Mouse (Mus musculus) liver, embryonic 13.5 days (tissue): Measurements from ENCODE around the gene Hmbs. TPM values are rescaled to one million over a fixed set of nuclear protein-coding genes. Genes with fewer than 3 reads are reported as not detected.
A peak's percentile ranks its signal among the peaks of the same experiment; 100 is the strongest.
"Not testable (repeated sequence)": the region's sequence is repeated elsewhere in the genome, so short reads cannot be mapped to it uniquely, and the experiment has no call there.

Experiments
- ATAC-seq: fragments of 200-750 bp; cut with Nextera tagmentation; 2 replicates; pipeline ENCODE4 v1.8.0; 2017; ENCODE audit warnings: low read depth, mild to moderate bottlenecking, moderate number of reproducible peaks, moderate library complexity
- DNase-seq: peaks from one replicate; pipeline ENCODE4 v3.0.0; 2022
- H3K27ac ChIP-seq: fragments of 300-500 bp; sonication (generic); 2 replicates; pipeline ENCODE4 v1.5.1; 2015; ENCODE audit warnings: moderate library complexity, mild to moderate bottlenecking, inconsistent platforms
- H3K27me3 ChIP-seq: fragments of 300-500 bp; sonication (generic); 2 replicates; pipeline ENCODE4 v1.6.1; 2015; ENCODE audit warnings: mild to moderate bottlenecking, inconsistent platforms
- H3K36me3 ChIP-seq: fragments of 300-500 bp; sonication (generic); 2 replicates; pipeline ENCODE4 v1.6.1; 2015; ENCODE audit warnings: mild to moderate bottlenecking, inconsistent platforms
- H3K4me1 ChIP-seq: fragments of 300-500 bp; sonication (generic); replicated peaks from 2 replicates; pipeline ENCODE4 v1.6.1; 2015; ENCODE audit warnings: inconsistent platforms
- H3K4me2 ChIP-seq: fragments of 300-500 bp; sonication (generic); 2 replicates; pipeline ENCODE4 v1.6.1; 2015; ENCODE audit warnings: inconsistent platforms, mild to moderate bottlenecking, moderate library complexity
- H3K4me3 ChIP-seq: fragments of 300-500 bp; sonication (generic); replicated peaks from 2 replicates; pipeline ENCODE4 v1.5.1; 2015; ENCODE audit warnings: mild to moderate bottlenecking, inconsistent platforms
- H3K9ac ChIP-seq: fragments of 300-500 bp; sonication (generic); 2 replicates; pipeline ENCODE4 v1.6.1; 2015; ENCODE audit warnings: mild to moderate bottlenecking, inconsistent platforms
- H3K9me3 ChIP-seq: fragments of 300-500 bp; sonication (generic); replicated peaks from 2 replicates; pipeline ENCODE4 v1.6.1; 2016; ENCODE audit warnings: inconsistent platforms
- WGBS: fragments of 180-500 bp; shearing (Covaris S2); methylation state at CpG from one replicate; pipeline ENCODE4 v1.1.7; 2015; ENCODE audit not compliant: insufficient replicate concordance; 5-methylcytosine and 5-hydroxymethylcytosine counted together
- polyA plus RNA-seq: library from polyadenylated mRNA; unstranded; fragments of >200 nt; fragmentation: Nextera tagmentation; extraction: Ambion mirVana; gene quantifications from 2 replicates; pipeline ENCODE4 v1.2.1, GENCODE M21; 2015

The Hmbs gene
- polyA plus RNA-seq, 1 experiment from 2014 or later: 1,411 TPM

GRCm38 (mm10) chr9:44323656-44324055 is 20.4 kb downstream of the Hmbs start:
- H3K27me3 ChIP-seq, H3K9me3 ChIP-seq, H3K4me2 ChIP-seq, DNase-seq, H3K4me3 ChIP-seq, H3K36me3 ChIP-seq, ATAC-seq, H3K9ac ChIP-seq, H3K27ac ChIP-seq: not testable (repeated sequence)
- WGBS: 63% methylated on average over 4 of the region's 4 CpGs
- H3K4me1 ChIP-seq: peaks cover 60% of the 10 kb centered on the region

- peak overlapping the region; percentile 69 for H3K9ac ChIP-seq
- no peak for ATAC-seq
- peaks cover 58% of the 10 kb centered on the region for H3K4me1 ChIP-seq
- peak overlapping the region; percentile 92 for H3K4me2 ChIP-seq
- peaks cover 21% of the 10 kb centered on the region for H3K36me3 ChIP-seq
- H3K27me3 ChIP-seq: no peaks in the 10 kb centered on the region
- peak overlapping the region; percentile 99 for H3K4me3 ChIP-seq
- 24% methylated on average over 6 of the region's 6 CpGs for WGBS
- H3K27ac ChIP-seq: peak overlapping the region; percentile 85
- H3K9me3 ChIP-seq: no peaks in the 10 kb centered on the region
- DNase-seq: no peak
Observed at GRCm38 (mm10) chr9:44320799-44321133, 23.3 kb downstream of the Hmbs start.

- Histone ChIP-seq H3K27ac (peak within 1 kb of the TSS; percentile 91), H3K4me1 (peaks cover 55% of the 10 kb centered on the region), H3K36me3 (peaks cover 27% of the 10 kb centered on the region), H3K4me3 (peak within 1 kb of the TSS; percentile 99), H3K4me2 (peak within 1 kb of the TSS; percentile 92), H3K27me3 (no peaks in the 10 kb centered on the region), H3K9me3 (no peaks in the 10 kb centered on the region), H3K9ac (peak within 1 kb of the TSS; percentile 99)
- under 1% methylated on average over 67 of the region's 67 CpGs for WGBS
- peak; percentile 96 for ATAC-seq
- peak; percentile 88 for DNase-seq
Observed at GRCm38 (mm10) chr9:44319887-44320798, 23.9 kb downstream of the Hmbs start, which contains the start of gene C2cd2l. TSS of gene C2cd2l (minus strand) at chr9:44320285.

DNA sequence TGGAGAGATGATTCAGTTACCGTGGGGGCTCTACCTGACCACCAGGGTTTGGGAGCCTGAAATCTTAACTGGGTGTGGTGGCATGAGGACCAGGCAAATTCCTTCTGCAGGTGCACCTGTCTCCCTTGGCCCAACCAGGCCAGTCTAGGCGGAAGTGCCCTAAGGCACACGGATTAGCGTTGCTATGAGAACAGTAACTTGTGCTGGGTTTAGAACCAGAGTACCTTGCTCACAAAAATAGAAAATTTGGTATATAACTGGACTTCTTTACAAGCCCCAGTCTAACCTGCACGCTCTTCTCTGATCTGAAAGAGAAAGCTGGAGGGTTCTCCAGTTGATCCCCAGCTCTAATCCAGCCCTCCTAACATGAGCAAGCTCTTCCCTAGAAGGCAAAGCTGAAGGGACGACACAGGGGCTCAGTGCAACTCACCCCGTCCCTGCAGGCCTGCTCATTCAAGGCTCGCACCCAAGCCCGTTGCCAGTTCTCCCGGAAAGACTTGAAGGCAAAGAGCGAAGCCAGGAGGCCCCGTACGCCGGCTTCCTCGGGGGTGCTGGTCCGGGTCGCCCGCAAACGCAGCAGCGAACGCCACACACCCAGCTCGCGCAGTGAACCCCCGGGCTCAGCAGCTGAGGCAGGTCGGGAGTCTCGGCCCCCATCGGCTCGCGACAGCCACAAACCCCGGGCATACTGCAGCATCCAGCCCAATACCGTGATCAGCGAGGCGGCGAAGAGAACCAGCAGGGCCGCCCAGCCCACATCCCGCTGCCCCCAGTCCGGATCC is 24.7 kb downstream of the Hmbs start:
- peak overlapping the region; percentile 99 for H3K4me3 ChIP-seq
- ATAC-seq (no peak), DNase-seq (no peak)

DNA sequence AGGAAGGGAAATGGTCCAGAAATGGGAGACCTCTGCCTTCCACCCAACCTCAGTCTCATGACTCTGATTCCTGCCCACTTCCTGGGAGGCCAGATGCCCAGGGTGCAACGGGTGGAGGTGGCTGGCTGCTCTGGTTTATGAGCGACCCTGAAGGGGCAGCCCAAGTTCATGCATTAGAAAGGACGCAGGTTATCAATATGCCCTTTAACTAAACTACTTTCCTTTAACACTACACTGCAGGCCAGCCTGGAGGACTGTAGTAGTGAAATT is 25.3 kb downstream of the Hmbs start:
- no peaks in the 10 kb centered on the region for H3K27me3 ChIP-seq
- H3K9me3 ChIP-seq: no peaks in the 10 kb centered on the region
- DNase-seq: no peak

More for the DNA sequence above, 24.7 kb downstream of the Hmbs start:
- H3K9me3 ChIP-seq: no peaks in the 10 kb centered on the region
- H3K36me3 ChIP-seq: peaks cover 36% of the 10 kb centered on the region
- peak overlapping the region; percentile 99 for H3K9ac ChIP-seq
- WGBS: 3% methylated on average over 37 of the region's 37 CpGs
- peak overlapping the region; percentile 92 for H3K4me2 ChIP-seq
- H3K27me3 ChIP-seq: no peaks in the 10 kb centered on the region
- H3K27ac ChIP-seq: peak overlapping the region; percentile 91
- peaks cover 47% of the 10 kb centered on the region for H3K4me1 ChIP-seq

GRCm38 (mm10) chr9:44318076-44318825 is 25.8 kb downstream of the Hmbs start:
- Histone ChIP-seq H3K9me3 (no peaks in the 10 kb centered on the region), H3K27me3 (no peaks in the 10 kb centered on the region), H3K4me1 (peaks cover 45% of the 10 kb centered on the region), H3K9ac (peak overlapping the region; percentile 99), H3K27ac (peak overlapping the region; percentile 91), H3K4me3 (peak overlapping the region; percentile 99), H3K36me3 (peaks cover 46% of the 10 kb centered on the region), H3K4me2 (peak overlapping the region; percentile 92)
- no peak for ATAC-seq
- WGBS: 54% methylated on average over 5 of the region's 5 CpGs
- no peak for DNase-seq

More for the DNA sequence above, 25.3 kb downstream of the Hmbs start:
- H3K27ac ChIP-seq: peak overlapping the region; percentile 91
- peaks cover 41% of the 10 kb centered on the region for H3K36me3 ChIP-seq
- WGBS: 30% methylated on average over 3 of the region's 3 CpGs
- peak overlapping the region; percentile 99 for H3K9ac ChIP-seq
- no peak for ATAC-seq
- H3K4me2 ChIP-seq: peak overlapping the region; percentile 92
- H3K4me3 ChIP-seq: peak overlapping the region; percentile 99
- H3K4me1 ChIP-seq: peaks cover 45% of the 10 kb centered on the region

- H3K9ac ChIP-seq: peak overlapping the region; percentile 99
Observed at GRCm38 (mm10) chr9:44317452-44317851, 26.6 kb downstream of the Hmbs start.

DNA sequence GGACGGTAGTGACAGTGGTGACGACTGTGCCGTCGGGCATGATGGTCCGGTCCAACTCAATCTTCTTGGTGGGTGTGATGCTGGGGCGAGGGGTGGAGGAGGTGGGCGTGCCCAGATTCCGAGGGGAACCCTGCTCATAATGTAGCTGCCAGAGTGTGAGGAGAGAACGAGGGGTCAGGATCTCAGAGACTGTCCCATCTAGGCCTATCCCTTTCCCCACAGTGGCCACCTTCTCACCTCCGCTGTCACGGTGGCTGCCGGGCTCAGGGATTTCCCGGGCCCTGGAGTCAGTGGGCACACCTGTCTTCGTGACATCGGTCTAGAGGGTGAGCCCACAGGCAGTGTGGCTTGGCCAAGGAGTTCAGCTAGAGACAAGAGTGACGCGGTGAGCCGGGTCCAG is 29.1 kb downstream of the Hmbs start:
- 95% methylated on average over 18 of the region's 18 CpGs for WGBS
- no peak overlapping the region for H3K4me2 ChIP-seq
- H3K27ac ChIP-seq: no peak overlapping the region
- H3K4me1 ChIP-seq: peaks cover 50% of the 10 kb centered on the region
- H3K9ac ChIP-seq: no peak overlapping the region
- H3K27me3 ChIP-seq: no peaks in the 10 kb centered on the region
- H3K36me3 ChIP-seq: peaks cover 77% of the 10 kb centered on the region
- DNase-seq (no peak), ATAC-seq (no peak)
- no peaks in the 10 kb centered on the region for H3K9me3 ChIP-seq
- no peak overlapping the region for H3K4me3 ChIP-seq

More at GRCm38 (mm10) chr9:44317452-44317851, 26.6 kb downstream of the Hmbs start:
- ATAC-seq: no peak
- Histone ChIP-seq H3K9me3 (no peaks in the 10 kb centered on the region), H3K4me2 (peak overlapping the region; percentile 92), H3K4me3 (peak overlapping the region; percentile 99), H3K27ac (no peak overlapping the region), H3K27me3 (no peaks in the 10 kb centered on the region), H3K4me1 (peaks cover 45% of the 10 kb centered on the region), H3K36me3 (peaks cover 54% of the 10 kb centered on the region)
- no peak for DNase-seq
- 82% methylated on average over 4 of the region's 4 CpGs for WGBS

DNA sequence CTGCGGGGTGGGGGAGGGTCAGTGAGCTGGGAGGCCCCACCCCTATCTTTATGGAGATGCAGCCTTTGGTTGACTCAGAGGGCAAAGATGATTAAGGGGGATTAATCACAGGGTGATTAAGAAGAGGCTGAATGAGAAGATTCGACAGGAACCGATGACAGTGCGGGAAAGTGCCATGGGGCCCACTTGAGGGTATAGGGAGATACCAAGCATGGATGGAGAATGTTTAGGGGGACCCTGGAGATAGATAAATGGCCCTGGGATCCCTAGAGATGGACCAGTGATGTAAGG is 29.8 kb downstream of the Hmbs start:
- Histone ChIP-seq H3K27me3 (no peaks in the 10 kb centered on the region), H3K9ac (no peak overlapping the region), H3K4me2 (no peak overlapping the region), H3K4me3 (no peak overlapping the region), H3K4me1 (peaks cover 55% of the 10 kb centered on the region), H3K9me3 (no peaks in the 10 kb centered on the region), H3K27ac (no peak overlapping the region), H3K36me3 (peaks cover 77% of the 10 kb centered on the region)
- DNase-seq (no peak), ATAC-seq (no peak)
- 85% methylated on average over 4 of the region's 4 CpGs for WGBS

GRCm38 (mm10) chr9:44313476-44314256 is 30.4 kb downstream of the Hmbs start:
- H3K27ac ChIP-seq: no peak overlapping the region
- H3K4me1 ChIP-seq: peaks cover 51% of the 10 kb centered on the region
- ATAC-seq (no peak), DNase-seq (no peak)
- peaks cover 77% of the 10 kb centered on the region for H3K36me3 ChIP-seq
- H3K9me3 ChIP-seq: no peaks in the 10 kb centered on the region
- H3K4me2 ChIP-seq: no peak overlapping the region
- H3K4me3 ChIP-seq: no peak overlapping the region
- no peaks in the 10 kb centered on the region for H3K27me3 ChIP-seq
- no peak overlapping the region for H3K9ac ChIP-seq
- WGBS: 83% methylated on average over 19 of the region's 19 CpGs
